Mouse (Mus musculus) liver (tissue): ENCODE measurements around the gene Rad51b.
A peak's percentile ranks its signal among the peaks of the same experiment; 100 is the strongest.

Source experiments
- DNase-seq: peaks from one replicate; pipeline ENCODE4 v3.0.0-alpha.2; 2020; ENCODE audit warnings: mixed read lengths

The Rad51b gene

GRCm38 (mm10) chr12:79812838-79813563 lies 515.9 kb downstream of the Rad51b start:
- no peak for DNase-seq

- DNase-seq = no peak
These were observed 516.7 kb downstream of the Rad51b start for GRCm38 (mm10) chr12:79813566-79814305.

- DNase-seq = no peak
These were observed 517.4 kb downstream of the Rad51b start for GRCm38 (mm10) chr12:79814312-79815091.

GRCm38 (mm10) chr12:79816241-79816640 lies 519.2 kb downstream of the Rad51b start:
- DNase-seq = no peak

- DNase-seq = no peak
These were observed 523.3 kb downstream of the Rad51b start for GRCm38 (mm10) chr12:79820228-79820958.

GRCm38 (mm10) chr12:79821901-79822300 lies 524.8 kb downstream of the Rad51b start:
- DNase-seq = no peak

GRCm38 (mm10) chr12:79822401-79822800 lies 525.3 kb downstream of the Rad51b start:
- no peak for DNase-seq

GRCm38 (mm10) chr12:79825922-79826321 lies 528.8 kb downstream of the Rad51b start:
- no peak for DNase-seq

- DNase-seq = no peak
These were observed 530.2 kb downstream of the Rad51b start for GRCm38 (mm10) chr12:79827233-79827692.

GRCm38 (mm10) chr12:79827735-79828134 lies 530.7 kb downstream of the Rad51b start:
- DNase-seq = no peak

- DNase-seq = no peak
These were observed 533.6 kb downstream of the Rad51b start for GRCm38 (mm10) chr12:79830686-79831085.

- DNase-seq = no peak
These were observed 535.5 kb downstream of the Rad51b start for GRCm38 (mm10) chr12:79832611-79833010.

- DNase-seq = no peak
These were observed 538.4 kb downstream of the Rad51b start for GRCm38 (mm10) chr12:79835521-79835920.

GRCm38 (mm10) chr12:79838181-79838961 lies 541.3 kb downstream of the Rad51b start:
- DNase-seq = peak; percentile 58

- no peak for DNase-seq
These were observed 542.2 kb downstream of the Rad51b start for GRCm38 (mm10) chr12:79839096-79839941.

- no peak for DNase-seq
These were observed 543.4 kb downstream of the Rad51b start for GRCm38 (mm10) chr12:79840465-79840864.

- no peak for DNase-seq
These were observed 544.2 kb downstream of the Rad51b start for GRCm38 (mm10) chr12:79841248-79841647.

GRCm38 (mm10) chr12:79842319-79842718 lies 545.2 kb downstream of the Rad51b start:
- DNase-seq = peak; percentile 46

- DNase-seq = peak; percentile 30
These were observed 545.9 kb downstream of the Rad51b start for GRCm38 (mm10) chr12:79843002-79843401.

GRCm38 (mm10) chr12:79843496-79843895 lies 546.4 kb downstream of the Rad51b start:
- DNase-seq = no peak
